Mouse (Mus musculus): ENCODE measurements at regions not wholly inside any gene's neighbourhood (a gene's known extent, or its start where the extent isn't known, plus 50 kb on each side); places are given as distances from the start of the nearest gene placed in this dataset.

GRCm38 (mm10) chr13:47298010-47298409 is 175.6 kb downstream of the Rnf144b start:
- no peak overlapping the region for H3K9ac ChIP-seq (replicated peaks; ENCODE audit: low read length)
- ATAC-seq (replicated peaks; ENCODE audit: insufficient number of reproducible peaks, low FRiP score, low TSS enrichment, low read depth) (no peak), DNase-seq (ENCODE audit: low spot score) (no peak)
- H3K4me1 ChIP-seq (ENCODE audit: control insufficient read depth, insufficient read depth, low read length), result no peaks in the 10 kb centered on the region
- H3K27me3 ChIP-seq (ENCODE audit: control insufficient read depth, insufficient read depth, low read length), result no peaks in the 10 kb centered on the region
- no peak overlapping the region for H3K27ac ChIP-seq (replicated peaks; ENCODE audit: low read depth, low read length)
- no peak overlapping the region for H3K4me2 ChIP-seq (ENCODE audit: low read depth, low read length)
- no peak overlapping the region for H3K4me3 ChIP-seq (ENCODE audit: low read depth, low read length)
- H3K9me3 ChIP-seq (replicated peaks; ENCODE audit: control insufficient read depth, low read length), result no peaks in the 10 kb centered on the region
- no peaks in the 10 kb centered on the region for H3K36me3 ChIP-seq (replicated peaks; ENCODE audit: control insufficient read depth, insufficient read depth, low read depth, low read length)
- 60% methylated on average over 11 of the region's 11 CpGs for WGBS

GRCm38 (mm10) chr13:47300486-47300885 is 178.0 kb downstream of the Rnf144b start:
- Histone ChIP-seq H3K4me3 (ENCODE audit: low read depth, low read length) (no peak overlapping the region), H3K9me3 (replicated peaks; ENCODE audit: control insufficient read depth, low read length) (no peaks in the 10 kb centered on the region), H3K36me3 (replicated peaks; ENCODE audit: control insufficient read depth, insufficient read depth, low read depth, low read length) (no peaks in the 10 kb centered on the region), H3K27ac (replicated peaks; ENCODE audit: low read depth, low read length) (no peak overlapping the region), H3K4me2 (ENCODE audit: low read depth, low read length) (no peak overlapping the region), H3K9ac (replicated peaks; ENCODE audit: low read length) (no peak overlapping the region), H3K27me3 (ENCODE audit: control insufficient read depth, insufficient read depth, low read length) (no peaks in the 10 kb centered on the region), H3K4me1 (ENCODE audit: control insufficient read depth, insufficient read depth, low read length) (no peaks in the 10 kb centered on the region)
- DNase-seq (ENCODE audit: low spot score) (no peak), ATAC-seq (replicated peaks; ENCODE audit: insufficient number of reproducible peaks, low FRiP score, low TSS enrichment, low read depth) (no peak)
- 58% methylated on average over 2 of the region's 2 CpGs for WGBS

GRCm38 (mm10) chr13:47301070-47301469 is 178.6 kb downstream of the Rnf144b start:
- ATAC-seq (replicated peaks; ENCODE audit: insufficient number of reproducible peaks, low FRiP score, low TSS enrichment, low read depth) (no peak), DNase-seq (ENCODE audit: low spot score) (peak; percentile 66)
- Histone ChIP-seq H3K9ac (replicated peaks; ENCODE audit: low read length) (no peak overlapping the region), H3K27me3 (ENCODE audit: control insufficient read depth, insufficient read depth, low read length) (no peaks in the 10 kb centered on the region), H3K4me3 (ENCODE audit: low read depth, low read length) (no peak overlapping the region), H3K27ac (replicated peaks; ENCODE audit: low read depth, low read length) (no peak overlapping the region), H3K36me3 (replicated peaks; ENCODE audit: control insufficient read depth, insufficient read depth, low read depth, low read length) (no peaks in the 10 kb centered on the region), H3K4me2 (ENCODE audit: low read depth, low read length) (no peak overlapping the region), H3K4me1 (ENCODE audit: control insufficient read depth, insufficient read depth, low read length) (no peaks in the 10 kb centered on the region), H3K9me3 (replicated peaks; ENCODE audit: control insufficient read depth, low read length) (no peaks in the 10 kb centered on the region)
- WGBS, result 63% methylated on average over 3 of the region's 3 CpGs

GRCm38 (mm10) chr13:47309492-47309891 is 187.0 kb downstream of the Rnf144b start:
- H3K27ac ChIP-seq (replicated peaks; ENCODE audit: low read depth, low read length), result no peak overlapping the region
- ATAC-seq (replicated peaks; ENCODE audit: insufficient number of reproducible peaks, low FRiP score, low TSS enrichment, low read depth), result no peak
- no peak for DNase-seq (ENCODE audit: low spot score)
- H3K4me3 ChIP-seq (ENCODE audit: low read depth, low read length), result no peak overlapping the region
- H3K27me3 ChIP-seq (ENCODE audit: control insufficient read depth, insufficient read depth, low read length), result no peaks in the 10 kb centered on the region
- H3K4me1 ChIP-seq (ENCODE audit: control insufficient read depth, insufficient read depth, low read length), result no peaks in the 10 kb centered on the region
- no peak overlapping the region for H3K4me2 ChIP-seq (ENCODE audit: low read depth, low read length)
- H3K9ac ChIP-seq (replicated peaks; ENCODE audit: low read length), result no peak overlapping the region
- no peaks in the 10 kb centered on the region for H3K36me3 ChIP-seq (replicated peaks; ENCODE audit: control insufficient read depth, insufficient read depth, low read depth, low read length)
- H3K9me3 ChIP-seq (replicated peaks; ENCODE audit: control insufficient read depth, low read length), result no peaks in the 10 kb centered on the region
- WGBS, result 91% methylated on average over 6 of the region's 6 CpGs

GRCm38 (mm10) chr13:47310751-47311202 is 188.3 kb downstream of the Rnf144b start:
- Histone ChIP-seq H3K4me1 (ENCODE audit: control insufficient read depth, insufficient read depth, low read length) (no peaks in the 10 kb centered on the region), H3K4me3 (ENCODE audit: low read depth, low read length) (no peak overlapping the region), H3K27me3 (ENCODE audit: control insufficient read depth, insufficient read depth, low read length) (no peaks in the 10 kb centered on the region), H3K36me3 (replicated peaks; ENCODE audit: control insufficient read depth, insufficient read depth, low read depth, low read length) (no peaks in the 10 kb centered on the region), H3K27ac (replicated peaks; ENCODE audit: low read depth, low read length) (no peak overlapping the region), H3K4me2 (ENCODE audit: low read depth, low read length) (no peak overlapping the region), H3K9me3 (replicated peaks; ENCODE audit: control insufficient read depth, low read length) (no peaks in the 10 kb centered on the region), H3K9ac (replicated peaks; ENCODE audit: low read length) (no peak overlapping the region)
- ATAC-seq (replicated peaks; ENCODE audit: insufficient number of reproducible peaks, low FRiP score, low TSS enrichment, low read depth) (peak; percentile 52; the same call in 1 of the 2 replicates), DNase-seq (ENCODE audit: low spot score) (peak; percentile 66)
- 25% methylated on average over 7 of the region's 7 CpGs for WGBS

- peak; percentile 67 for DNase-seq (ENCODE audit: low spot score)
- H3K27me3 ChIP-seq (ENCODE audit: control insufficient read depth, insufficient read depth, low read length), result no peaks in the 10 kb centered on the region
- 36% methylated on average over 8 of the region's 8 CpGs for WGBS
- H3K9me3 ChIP-seq (replicated peaks; ENCODE audit: control insufficient read depth, low read length), result no peaks in the 10 kb centered on the region
- H3K9ac ChIP-seq (replicated peaks; ENCODE audit: low read length), result no peak overlapping the region
- no peak overlapping the region for H3K27ac ChIP-seq (replicated peaks; ENCODE audit: low read depth, low read length)
- no peaks in the 10 kb centered on the region for H3K4me1 ChIP-seq (ENCODE audit: control insufficient read depth, insufficient read depth, low read length)
- no peak overlapping the region for H3K4me2 ChIP-seq (ENCODE audit: low read depth, low read length)
- ATAC-seq (replicated peaks; ENCODE audit: insufficient number of reproducible peaks, low FRiP score, low TSS enrichment, low read depth), result no peak
- no peaks in the 10 kb centered on the region for H3K36me3 ChIP-seq (replicated peaks; ENCODE audit: control insufficient read depth, insufficient read depth, low read depth, low read length)
- no peak overlapping the region for H3K4me3 ChIP-seq (ENCODE audit: low read depth, low read length)
Observed at GRCm38 (mm10) chr13:47319549-47319948, 197.1 kb downstream of the Rnf144b start.

- DNase-seq (ENCODE audit: low spot score), result no peak
- WGBS, result 79% methylated on average over 1 of the region's 1 CpGs
- Histone ChIP-seq H3K36me3 (replicated peaks; ENCODE audit: control insufficient read depth, insufficient read depth, low read depth, low read length) (no peaks in the 10 kb centered on the region), H3K4me3 (ENCODE audit: low read depth, low read length) (no peak overlapping the region), H3K9me3 (replicated peaks; ENCODE audit: control insufficient read depth, low read length) (no peaks in the 10 kb centered on the region), H3K4me2 (ENCODE audit: low read depth, low read length) (no peak overlapping the region), H3K27ac (replicated peaks; ENCODE audit: low read depth, low read length) (no peak overlapping the region), H3K9ac (replicated peaks; ENCODE audit: low read length) (no peak overlapping the region), H3K4me1 (ENCODE audit: control insufficient read depth, insufficient read depth, low read length) (no peaks in the 10 kb centered on the region), H3K27me3 (ENCODE audit: control insufficient read depth, insufficient read depth, low read length) (no peaks in the 10 kb centered on the region)
- ATAC-seq (replicated peaks; ENCODE audit: insufficient number of reproducible peaks, low FRiP score, low TSS enrichment, low read depth), result no peak
Observed at GRCm38 (mm10) chr13:47321876-47322275, 199.4 kb downstream of the Rnf144b start.

- no peak overlapping the region for H3K27ac ChIP-seq (replicated peaks; ENCODE audit: low read depth, low read length)
- peak; percentile 19 for DNase-seq (ENCODE audit: low spot score)
- no peak overlapping the region for H3K4me2 ChIP-seq (ENCODE audit: low read depth, low read length)
- no peaks in the 10 kb centered on the region for H3K27me3 ChIP-seq (ENCODE audit: control insufficient read depth, insufficient read depth, low read length)
- no peaks in the 10 kb centered on the region for H3K36me3 ChIP-seq (replicated peaks; ENCODE audit: control insufficient read depth, insufficient read depth, low read depth, low read length)
- no peaks in the 10 kb centered on the region for H3K9me3 ChIP-seq (replicated peaks; ENCODE audit: control insufficient read depth, low read length)
- no peaks in the 10 kb centered on the region for H3K4me1 ChIP-seq (ENCODE audit: control insufficient read depth, insufficient read depth, low read length)
- H3K4me3 ChIP-seq (ENCODE audit: low read depth, low read length), result no peak overlapping the region
- no peak overlapping the region for H3K9ac ChIP-seq (replicated peaks; ENCODE audit: low read length)
- 67% methylated on average over 16 of the region's 16 CpGs for WGBS
- ATAC-seq (replicated peaks; ENCODE audit: insufficient number of reproducible peaks, low FRiP score, low TSS enrichment, low read depth), result no peak
Observed at GRCm38 (mm10) chr13:47335996-47336684, 213.7 kb downstream of the Rnf144b start.

Data from embryonic facial prominence, embryonic 11.5 days (tissue).